Mouse (Mus musculus) stomach, postnatal 0 days (tissue): Measurements from ENCODE around the gene Olfr679.
A peak's percentile ranks its signal among the peaks of the same experiment; 100 is the strongest.

Experiments used
- CTCF ChIP-seq: IDR thresholded peaks from 2 replicates; pipeline ENCODE4 v1.5.1; 2016; ENCODE audit warnings: antibody characterized with exemption, low read depth, mild to moderate bottlenecking, moderate library complexity
- EP300 ChIP-seq: optimal IDR thresholded peaks from 2 replicates; pipeline ENCODE3; 2016; ENCODE audit warnings: antibody characterized with exemption

- no peak for TF ChIP-seq EP300
- TF ChIP-seq CTCF: peak; percentile 27; the same call in 1 of the 2 replicates
Measured at GRCm38 (mm10) chr7:105058951-105059350, 22.1 kb upstream of the Olfr679 start.
